Mouse (Mus musculus) embryo, embryonic 11.5 days (tissue): ENCODE results near the gene Timmdc1.

Experiments
- DNase-seq: peaks from one replicate; pipeline ENCODE4 v3.0.0-alpha.2; 2012; ENCODE audit warnings: low read depth, low spot score

The Timmdc1 gene

DNA sequence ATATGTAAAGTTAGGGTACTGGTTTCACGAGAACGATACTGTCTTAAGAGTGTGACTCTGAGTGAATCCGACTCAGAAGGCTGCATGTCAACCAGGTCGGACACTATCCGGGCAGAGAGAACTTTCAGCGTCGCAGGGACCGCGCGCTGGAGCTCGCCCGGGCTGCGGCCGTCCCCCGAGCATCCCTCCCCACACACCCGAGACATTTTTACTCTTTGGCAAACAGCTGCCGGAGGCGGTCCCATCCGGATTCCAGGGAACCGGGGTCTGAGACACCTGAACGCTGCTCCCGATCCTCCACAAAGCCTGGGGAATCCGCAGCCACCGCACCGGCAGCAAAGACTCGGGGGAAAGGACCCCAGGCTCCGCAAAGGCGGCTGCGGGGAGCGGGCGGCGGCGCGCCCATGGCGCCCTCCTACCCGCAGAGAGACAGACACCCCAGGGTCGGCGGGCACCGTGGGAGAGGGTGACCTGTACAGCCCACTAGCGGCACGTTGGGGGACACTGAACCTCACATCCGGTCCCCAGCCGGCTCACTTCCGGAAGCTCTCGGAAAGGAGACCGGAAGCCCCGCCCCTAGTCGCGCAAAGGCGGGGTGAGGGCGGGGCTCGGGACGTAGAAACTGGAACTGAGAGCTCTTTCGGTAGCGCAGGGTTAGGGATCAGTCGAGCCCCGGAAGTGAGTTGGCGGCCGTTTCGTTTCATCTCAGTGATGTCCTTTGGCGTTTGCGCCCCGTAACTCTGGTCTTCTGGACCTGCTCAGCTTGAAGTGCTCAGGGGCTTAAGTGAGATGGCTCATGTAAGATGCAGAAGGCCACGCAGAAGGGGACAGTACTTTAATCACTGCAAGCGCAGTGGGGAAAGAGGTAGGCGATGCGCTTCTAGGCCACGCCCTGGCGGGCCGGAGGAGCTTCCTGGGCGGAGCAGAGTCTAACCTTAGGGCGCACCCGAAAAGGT lies at the start of gene Timmdc1:
Gene Timmdc1 (minus strand): TSS at position 535 of the 956 bp plus-strand sequence.
- DNase-seq, result peak; percentile 89

DNA sequence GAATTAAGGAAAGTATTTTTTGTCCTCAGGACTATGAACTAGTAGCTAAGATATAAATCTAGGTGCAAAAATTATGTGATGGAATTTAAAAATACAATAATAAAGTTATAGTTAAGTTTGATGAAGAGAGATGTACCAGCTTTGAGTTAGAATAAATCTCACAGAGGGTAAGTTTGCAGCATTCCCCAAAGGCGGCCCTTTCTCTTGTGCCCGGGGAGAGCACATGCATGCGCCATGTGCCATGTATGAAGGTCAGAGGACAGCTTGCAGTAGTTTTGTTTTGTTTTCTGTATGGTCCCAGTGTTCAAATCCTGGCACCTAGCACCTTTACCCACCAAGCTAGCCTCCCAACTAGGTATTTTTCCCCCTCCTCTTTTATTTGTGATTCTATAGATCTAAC lies 49.0 kb upstream of the Timmdc1 start:
- DNase-seq, result no peak

DNA sequence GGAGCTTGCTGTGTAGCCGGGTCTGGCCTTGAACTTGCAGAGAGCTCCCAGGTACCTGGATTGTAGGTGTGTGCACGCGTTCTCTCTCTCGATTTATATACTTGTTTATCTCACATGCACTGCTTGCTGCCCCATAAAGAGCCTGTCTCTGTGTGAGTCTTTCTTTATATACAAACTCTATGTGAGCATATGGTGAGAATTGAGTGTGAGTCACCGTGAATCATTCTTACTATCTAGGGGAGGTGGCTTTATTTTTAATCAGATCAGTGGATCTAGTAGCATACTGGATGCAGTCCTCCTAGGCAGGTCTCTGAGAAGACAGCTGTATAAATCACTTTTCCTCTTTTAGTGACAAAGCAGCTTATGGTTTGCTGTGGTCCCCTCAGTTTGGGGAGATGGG lies 45.7 kb upstream of the Timmdc1 start:
- DNase-seq, result no peak

DNA sequence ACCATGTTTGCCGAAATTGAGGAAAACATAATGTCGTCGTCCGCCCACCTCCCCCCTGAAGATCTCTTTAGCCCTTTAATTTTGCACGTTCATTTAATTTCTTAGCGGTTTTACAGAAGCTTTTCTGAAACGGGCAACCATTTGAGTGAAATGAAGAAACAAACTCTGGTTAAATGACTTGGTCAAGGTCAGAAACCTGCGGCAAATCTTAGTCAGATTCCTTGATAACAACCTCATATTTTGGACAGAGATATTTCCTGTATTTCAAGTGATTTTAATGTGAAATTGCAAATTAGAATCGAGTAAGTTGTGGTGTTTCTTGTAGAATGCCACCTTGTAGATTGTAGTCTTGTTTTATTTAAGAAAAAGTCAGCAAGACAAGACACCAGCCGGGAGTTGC lies 41.1 kb upstream of the Timmdc1 start:
- DNase-seq, result no peak

DNA sequence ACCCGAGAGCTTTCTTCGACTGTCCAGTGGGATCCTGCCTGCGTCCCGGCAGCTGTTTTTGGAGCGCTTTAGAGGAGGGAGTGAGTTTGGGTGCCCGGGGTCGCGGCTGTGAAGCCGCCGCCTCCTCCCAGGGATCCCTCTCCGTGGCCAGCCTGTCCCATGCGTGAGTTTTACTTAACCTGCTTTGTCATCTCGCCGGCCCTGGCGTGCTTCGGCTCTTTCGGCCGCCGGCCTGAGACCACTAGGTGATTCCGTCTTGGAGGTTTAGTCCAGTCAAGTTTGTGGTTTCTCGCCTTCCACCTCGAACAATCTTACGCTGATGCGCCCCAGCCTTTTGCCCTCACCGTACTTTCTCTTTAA lies 40.5 kb upstream of the Timmdc1 start:
- DNase-seq, result no peak

DNA sequence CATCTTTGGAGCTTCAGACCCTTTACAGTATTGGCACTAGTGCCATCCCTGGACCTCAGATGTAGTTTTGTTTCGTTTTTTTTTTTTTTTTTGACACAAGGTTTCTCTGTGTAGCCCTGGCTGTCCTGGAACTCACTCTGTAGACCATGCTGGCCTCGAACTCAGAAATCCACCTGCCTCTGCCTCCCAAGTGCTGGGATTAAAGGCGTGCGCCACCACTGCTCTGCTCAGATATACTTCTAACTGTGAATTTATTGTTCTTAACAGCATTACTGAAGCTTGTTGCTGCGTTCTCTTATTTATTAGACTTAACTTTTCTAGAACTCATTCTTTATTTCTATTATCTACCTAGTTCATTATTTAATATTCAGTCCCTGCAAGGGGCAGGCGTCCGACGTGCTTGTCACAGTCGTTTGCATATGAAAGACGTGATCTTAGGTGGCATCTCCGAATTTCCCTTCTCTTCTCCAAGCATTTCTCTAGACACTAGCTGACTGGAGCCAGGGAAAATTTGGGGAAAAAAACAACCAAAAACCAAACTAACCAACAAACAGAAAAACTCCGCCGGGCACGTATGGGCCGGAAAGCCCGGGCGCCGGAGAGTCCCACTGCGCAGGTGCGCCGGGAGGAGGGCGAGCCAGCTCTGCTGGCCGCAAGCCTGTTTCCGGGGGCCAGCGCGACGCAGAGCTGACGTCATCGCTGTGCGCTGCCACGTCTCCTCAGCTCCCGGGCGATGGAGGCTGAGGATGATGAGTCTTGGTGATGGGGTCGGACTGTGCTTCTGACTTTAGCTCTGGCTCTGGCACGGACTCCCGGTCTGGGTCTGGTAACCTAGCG lies 39.9 kb upstream of the Timmdc1 start:
- peak; percentile 92 for DNase-seq

DNA sequence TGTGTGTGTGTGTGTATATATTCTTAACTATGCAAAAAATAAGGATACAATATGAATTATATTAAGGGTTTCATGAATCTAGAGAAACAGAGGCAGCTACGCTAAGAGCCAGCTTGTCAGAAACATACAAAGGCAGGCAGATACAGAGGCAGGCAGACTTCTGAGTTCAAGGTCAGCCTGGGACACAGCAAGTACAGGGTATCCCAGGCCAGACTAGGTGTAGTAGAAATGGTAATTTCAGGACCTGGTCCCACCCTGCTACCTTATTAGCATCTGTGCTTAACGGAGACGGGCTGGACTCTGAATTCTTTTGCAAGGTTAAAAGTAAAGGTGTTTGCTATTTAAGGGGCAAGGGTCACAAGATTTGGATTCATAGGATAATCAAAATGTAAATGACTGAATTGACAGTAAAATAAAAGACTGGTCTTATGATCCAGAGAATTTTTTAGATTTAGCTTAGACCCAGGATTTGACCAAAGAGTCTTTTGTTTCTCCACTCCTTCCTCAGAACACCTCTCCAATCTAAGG lies 35.8 kb upstream of the Timmdc1 start, which contains the start of gene Tmem39a:
Gene Tmem39a (plus strand): TSS at position 478 of the 528 bp plus-strand sequence.
- no peak for DNase-seq

DNA sequence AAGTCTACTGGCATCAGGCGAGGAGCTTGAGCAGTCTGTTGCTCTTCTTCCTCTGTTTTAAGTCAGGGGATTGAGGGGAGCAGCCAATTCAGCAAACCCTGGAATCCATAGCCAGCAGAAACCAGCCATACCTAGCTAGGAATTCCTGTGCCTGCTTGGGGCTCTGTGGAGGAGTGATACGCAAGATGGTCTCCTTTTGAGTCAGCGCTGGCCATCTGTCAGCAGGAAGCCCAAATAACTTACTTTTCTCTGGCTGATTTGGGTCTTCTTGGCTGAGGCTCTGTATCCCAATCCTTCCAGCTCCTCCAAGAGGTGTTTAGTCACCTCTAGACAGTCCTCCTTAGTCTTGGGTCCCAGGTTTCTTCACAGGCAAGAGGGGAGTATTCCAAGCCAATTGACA lies 33.5 kb upstream of the Timmdc1 start:
- no peak for DNase-seq

DNA sequence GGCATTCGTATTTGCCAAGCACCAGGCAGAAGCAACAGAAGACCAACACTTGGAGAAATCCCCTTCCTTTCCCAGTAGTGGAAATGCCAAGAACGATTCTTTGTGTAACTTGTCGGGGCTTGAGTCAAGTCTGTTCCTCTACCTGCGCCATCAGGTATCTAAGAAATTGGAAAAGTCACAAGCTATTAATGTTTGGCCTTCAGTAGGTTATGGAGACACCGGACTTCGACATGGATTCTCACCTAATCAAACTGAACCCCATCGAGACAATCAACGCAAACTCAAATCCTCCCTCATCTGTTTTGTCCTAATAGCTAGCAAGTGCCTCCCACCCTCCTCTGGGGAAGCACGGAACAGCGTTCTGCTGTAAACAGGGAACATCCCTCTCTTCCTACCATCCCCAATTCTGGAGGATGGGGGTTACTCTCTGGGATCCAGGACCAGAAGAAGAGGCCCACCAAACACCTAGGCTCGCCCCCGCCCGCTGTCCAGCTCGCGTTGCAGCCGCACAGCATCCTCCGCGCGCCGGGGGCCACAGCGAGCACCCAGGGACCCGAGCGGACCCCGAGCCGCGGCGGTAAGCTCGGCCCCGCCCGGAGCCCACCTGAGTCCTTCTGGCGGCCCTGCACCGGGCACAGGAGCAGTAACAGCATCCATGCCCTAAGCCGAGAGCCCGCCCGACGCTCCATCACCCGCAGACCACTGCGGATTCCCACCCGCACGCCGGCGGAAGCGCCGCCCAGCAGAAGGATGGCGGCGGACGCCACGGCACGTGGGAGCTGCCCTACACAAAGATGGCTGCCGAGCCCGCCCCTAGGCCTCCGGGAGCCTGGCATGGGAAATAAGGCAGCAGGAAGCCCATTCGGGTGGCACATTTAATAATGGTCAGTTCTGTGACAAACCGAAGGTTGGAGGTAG lies 27.3 kb upstream of the Timmdc1 start, which contains the start of gene Poglut1:
Gene Poglut1 (minus strand): TSS at position 780 of the 918 bp plus-strand sequence.
- DNase-seq, result peak; percentile 46

DNA sequence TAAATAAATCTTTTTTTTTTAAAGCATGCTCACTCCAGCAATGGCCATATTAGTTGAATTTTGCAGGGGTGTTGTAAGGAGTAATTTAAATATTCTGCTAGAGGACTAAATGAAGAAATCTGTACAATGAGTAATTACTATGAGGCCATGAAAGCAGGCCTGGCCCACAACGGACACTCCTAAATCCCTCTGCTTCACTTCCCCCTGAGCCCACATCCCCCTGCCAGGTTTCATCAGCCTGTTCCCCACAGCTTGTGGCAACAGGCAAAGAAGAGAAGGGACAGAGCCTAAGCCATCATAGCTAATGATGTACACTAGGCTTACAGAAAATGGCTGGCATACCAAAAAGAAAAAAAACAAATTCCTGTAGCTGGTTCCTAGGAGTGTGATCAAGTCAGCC lies 25.5 kb upstream of the Timmdc1 start:
- DNase-seq, result no peak

DNA sequence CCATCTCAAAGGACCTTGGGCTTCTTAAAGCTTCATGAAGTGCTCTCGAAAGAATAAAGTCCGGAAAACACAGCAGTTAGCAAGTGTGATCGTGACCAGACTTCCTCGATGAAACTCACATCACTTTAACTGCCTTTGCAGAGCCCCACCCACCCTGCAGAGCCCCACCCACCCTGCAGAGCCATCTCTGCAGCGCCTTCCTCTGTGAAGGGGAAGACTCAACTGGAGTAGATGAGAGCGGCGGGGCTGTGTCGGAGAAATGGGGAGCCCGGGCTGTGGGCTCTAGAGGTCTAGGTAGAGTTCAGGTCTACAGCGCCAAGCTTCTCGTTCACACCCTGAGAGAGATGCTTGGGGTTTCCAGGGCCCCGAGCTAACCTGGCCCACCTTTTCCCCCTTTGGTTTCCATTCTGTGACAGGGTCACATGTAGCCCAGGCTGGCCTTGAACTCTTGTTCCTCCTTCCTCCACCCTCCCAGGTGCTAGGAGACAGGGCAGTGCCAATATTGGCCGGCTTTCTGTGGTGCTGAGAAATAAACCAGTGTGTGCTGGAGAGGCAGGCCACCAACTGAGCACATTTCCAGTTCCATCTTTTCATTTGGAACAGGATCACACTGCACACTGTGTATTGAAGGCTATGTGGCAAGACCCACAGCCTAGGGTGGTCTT lies 16.4 kb upstream of the Timmdc1 start:
- no peak for DNase-seq

DNA sequence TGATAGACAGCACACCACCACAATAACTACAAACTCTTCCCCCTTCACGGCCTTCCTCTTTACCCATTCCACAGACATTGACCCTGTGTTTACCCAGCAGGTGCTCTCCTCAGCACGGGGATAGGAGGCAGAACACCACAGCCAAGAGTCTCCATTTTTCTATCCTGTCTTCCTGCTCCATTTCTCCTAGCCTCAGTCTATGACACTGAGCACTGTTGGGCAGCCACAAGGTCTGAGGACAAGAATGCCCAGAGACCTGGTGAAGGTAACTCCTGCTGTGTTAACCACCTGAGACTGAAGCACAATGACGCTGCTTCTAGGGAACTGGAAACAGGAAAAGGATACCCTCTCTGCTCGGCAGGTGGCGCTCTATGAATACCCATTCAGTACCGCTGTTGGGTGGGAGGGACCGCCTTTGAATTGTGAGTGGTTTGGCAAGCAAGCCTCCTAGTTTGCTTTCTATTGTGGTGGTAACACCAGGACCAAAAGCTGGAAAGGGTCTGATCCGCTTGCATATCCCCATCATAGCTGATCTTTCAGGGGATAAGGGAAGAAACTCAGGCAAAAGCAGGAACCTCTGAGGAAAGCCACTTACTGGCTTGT lies 14.2 kb upstream of the Timmdc1 start:
- peak; percentile 35 for DNase-seq

DNA sequence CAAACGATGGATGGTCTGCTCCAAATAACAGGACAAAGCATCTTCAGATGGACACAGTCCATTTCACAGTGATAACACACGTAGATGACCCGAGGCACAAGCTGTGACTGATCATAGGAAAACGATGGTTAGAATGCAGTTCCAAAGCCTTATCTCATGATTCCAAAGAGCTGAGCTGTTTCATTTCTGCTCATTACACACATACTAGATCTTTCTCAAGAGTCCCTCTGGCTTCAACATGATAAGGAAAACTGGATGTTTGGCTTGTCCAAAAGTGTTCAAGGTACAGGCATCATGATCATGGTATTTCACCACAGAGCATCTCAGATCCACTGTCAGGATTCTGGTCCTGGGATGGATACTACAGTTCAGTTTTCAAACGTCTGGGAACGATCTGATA lies 3.8 kb upstream of the Timmdc1 start:
- DNase-seq, result no peak

DNA sequence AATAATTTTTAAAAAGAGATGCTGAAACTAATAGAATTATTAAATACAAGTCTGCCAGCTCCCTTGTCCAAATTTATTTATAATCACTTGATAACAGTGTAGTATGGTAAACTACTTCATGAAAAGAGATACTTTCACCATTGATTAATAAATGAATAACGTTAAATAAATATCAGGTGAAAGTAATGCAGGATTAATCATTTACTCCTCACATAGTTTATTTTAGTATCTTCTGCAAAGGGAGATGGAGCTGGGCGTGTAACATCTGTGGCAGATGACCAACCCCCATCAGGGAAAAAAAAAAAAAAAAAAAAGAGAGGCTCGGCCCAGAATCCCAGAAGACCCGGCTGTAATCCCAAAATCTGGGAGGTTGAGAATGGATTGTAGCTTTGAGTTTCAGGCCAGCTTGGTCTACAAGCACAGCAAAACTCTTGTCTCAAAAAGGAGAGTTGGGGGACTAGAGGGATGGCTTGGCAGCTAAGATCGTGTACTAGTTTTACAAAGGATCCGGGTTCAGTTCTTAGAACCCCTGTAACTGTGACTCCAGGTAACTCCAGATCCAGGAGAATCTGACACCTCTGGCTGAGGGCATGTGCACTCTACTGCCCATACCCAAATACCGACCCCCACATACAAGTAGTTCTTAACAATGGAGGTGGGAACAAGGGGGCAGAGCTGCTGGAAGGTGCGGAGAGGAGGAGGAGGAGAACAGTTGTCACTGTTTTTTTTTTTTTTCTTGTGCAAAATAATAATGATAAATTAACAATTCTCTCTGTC lies 1.1 kb downstream of the Timmdc1 start:
- no peak for DNase-seq

DNA sequence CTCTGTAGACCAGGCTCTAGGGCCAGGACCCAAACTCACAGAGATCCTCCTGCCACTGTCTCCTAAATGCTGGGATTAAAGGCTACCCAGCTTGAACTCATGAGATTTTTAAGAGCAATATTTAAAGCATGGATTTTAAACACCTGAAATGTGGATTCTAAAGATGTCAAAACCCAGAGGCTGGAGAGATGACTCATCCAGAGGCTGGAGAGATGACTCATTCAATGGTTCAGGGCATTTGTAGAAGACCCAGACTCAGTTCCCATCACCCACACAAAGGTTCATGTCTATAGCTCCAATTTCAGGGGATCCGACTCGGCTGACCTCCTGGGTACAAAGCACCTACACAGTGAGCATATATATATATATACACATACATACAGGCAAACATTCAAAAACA lies 3.3 kb downstream of the Timmdc1 start:
- DNase-seq, result no peak

DNA sequence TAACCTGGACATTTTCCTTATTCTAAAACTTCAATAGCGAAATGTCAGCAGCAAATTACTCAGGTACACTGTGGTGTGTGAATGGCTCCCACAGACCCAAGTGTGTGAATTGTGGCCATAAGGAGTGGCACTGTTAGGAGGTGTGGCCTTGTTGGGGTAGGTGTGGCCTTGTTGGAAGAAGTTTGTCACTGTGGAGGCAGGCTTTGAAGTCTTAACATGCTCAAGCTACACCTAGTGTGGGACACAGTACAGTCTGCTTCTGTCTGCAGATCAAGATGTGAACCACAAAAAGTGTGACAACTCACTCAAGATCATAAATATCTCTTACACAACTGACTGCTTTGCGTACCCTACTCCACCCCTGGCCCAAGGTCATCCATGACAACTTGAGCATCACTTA lies 11.6 kb downstream of the Timmdc1 start:
- DNase-seq, result no peak

DNA sequence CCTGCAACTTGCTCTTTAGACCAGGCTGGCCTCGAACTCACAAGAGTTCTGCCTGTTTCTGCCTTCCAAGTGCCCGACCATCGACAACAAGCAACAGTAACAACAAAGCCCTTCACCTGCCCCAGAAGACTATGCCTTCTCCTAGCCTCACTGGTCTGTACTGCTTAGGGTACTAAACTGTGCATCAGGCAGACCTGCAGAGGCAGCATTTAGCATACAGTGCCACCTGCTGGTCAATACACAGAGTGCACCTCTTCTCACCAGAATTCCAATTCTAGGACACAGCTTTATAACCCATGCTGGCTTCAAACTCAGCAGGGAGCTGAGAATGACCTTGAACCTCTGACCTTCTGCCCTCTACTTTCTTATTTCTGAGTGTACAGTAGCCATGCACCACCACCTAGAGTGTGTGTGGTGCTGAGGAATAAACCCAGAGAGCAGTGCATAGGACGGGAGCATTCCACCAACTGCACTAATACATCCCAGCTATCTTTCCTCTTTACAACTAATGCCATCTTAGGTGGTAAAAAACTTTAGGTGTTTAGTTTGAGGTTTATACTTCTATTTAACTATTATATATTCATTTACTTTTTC lies 16.3 kb downstream of the Timmdc1 start:
- peak; percentile 61 for DNase-seq

DNA sequence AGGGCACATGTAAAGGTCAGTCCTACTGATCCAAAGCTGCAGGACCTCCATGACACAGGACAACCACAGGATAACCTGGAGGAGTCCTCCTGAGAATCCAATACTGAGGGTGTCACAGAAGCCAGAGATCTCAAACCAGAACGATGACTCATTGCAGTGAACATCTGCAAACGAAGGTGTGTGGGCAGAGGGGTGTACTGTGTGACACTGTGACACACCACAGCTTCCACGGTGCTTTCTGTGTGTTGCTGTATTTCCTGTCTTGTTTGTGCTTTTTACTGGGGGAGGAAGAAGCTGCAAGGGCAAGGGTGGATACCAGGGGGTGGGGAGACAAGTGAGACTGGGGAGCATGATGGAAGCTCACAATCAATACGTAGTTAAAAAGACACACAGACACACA lies 18.9 kb downstream of the Timmdc1 start:
- no peak for DNase-seq

DNA sequence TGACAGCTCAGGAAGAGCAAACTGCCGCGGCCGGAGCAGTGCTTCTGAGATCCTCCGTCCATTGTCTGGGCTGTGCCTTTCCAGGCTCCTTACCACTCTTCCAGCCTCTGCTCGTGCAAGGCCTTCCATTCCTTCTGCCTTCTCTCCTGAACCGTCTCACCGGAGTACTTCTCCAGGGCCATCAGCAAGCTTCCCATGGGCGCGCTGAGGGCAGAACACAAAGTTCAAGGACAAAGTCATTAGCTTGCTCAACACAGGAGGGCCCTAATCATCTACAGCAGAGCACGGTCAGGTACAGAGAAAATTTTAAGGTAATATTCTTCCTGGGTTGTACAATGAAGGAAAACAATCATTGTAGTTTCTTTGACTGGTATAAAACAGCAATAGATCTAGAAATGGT lies 20.0 kb downstream of the Timmdc1 start:
- DNase-seq, result no peak
